Mouse (Mus musculus) bone marrow, adult 2 months (tissue): ENCODE measurements around the gene Cdk14. TPM values are rescaled to one million over a fixed set of nuclear protein-coding genes. Genes with fewer than 3 reads are reported as not detected.

Source experiments
- H3K27ac ChIP-seq: fragments of 200-500 bp; 2 replicates; pipeline ENCODE4 v1.5.1; 2012; ENCODE audit warnings: low read depth, mild to moderate bottlenecking, control low read depth, inconsistent platforms, low read length; ENCODE audit not compliant: control insufficient read depth, poor library complexity, insufficient read depth
- H3K4me1 ChIP-seq: fragments of 200-500 bp; 2 replicates; pipeline ENCODE4 v1.6.1; 2011; ENCODE audit warnings: low read length; ENCODE audit not compliant: control insufficient read depth, insufficient read depth
- H3K4me3 ChIP-seq: fragments of 200-500 bp; replicated peaks from 2 replicates; pipeline ENCODE3; 2011; ENCODE audit warnings: mild to moderate bottlenecking, low read depth, low read length, control low read depth; ENCODE audit not compliant: control insufficient read depth
- CTCF ChIP-seq: fragments of 200-500 bp; IDR thresholded peaks from 2 replicates; pipeline ENCODE4 v1.5.1; 2011; ENCODE audit warnings: low read length, control low read depth; ENCODE audit not compliant: control insufficient read depth, insufficient read depth
- POLR2A ChIP-seq: fragments of 200-500 bp; IDR thresholded peaks from 2 replicates; pipeline ENCODE4 v1.6.1; 2011; ENCODE audit warnings: low read depth, mild to moderate bottlenecking, control low read depth, low read length, borderline replicate concordance; ENCODE audit not compliant: control insufficient read depth
- WGBS: fragments of 180-500 bp; shearing (Covaris S2); methylation state at CpG from one replicate; pipeline ENCODE4 v1.1.7; 2018; 5-methylcytosine and 5-hydroxymethylcytosine counted together
- polyA plus RNA-seq: library from polyadenylated mRNA; stranded (reverse); fragments of >200 nt; gene quantifications from 2 replicates; pipeline ENCODE4 v1.2.4, GENCODE M21; 2011; ENCODE audit warnings: low replicate concordance; ENCODE audit not compliant: missing spikeins, insufficient read depth, insufficient read length

The Cdk14 gene
- polyA plus RNA-seq, 1 experiment = 1.0 TPM

- TF ChIP-seq CTCF = no peak
- no peak for TF ChIP-seq POLR2A
- no peaks in the 10 kb centered on the region for H3K4me1 ChIP-seq
- H3K4me3 ChIP-seq = no peak overlapping the region
- no peak overlapping the region for H3K27ac ChIP-seq
- WGBS = 48% methylated on average over 3 of the region's 3 CpGs
These were observed 310.5 kb downstream of the Cdk14 start for GRCm38 (mm10) chr5:5109621-5110020.

- no peak overlapping the region for H3K27ac ChIP-seq
- no peak for TF ChIP-seq POLR2A
- no peak for TF ChIP-seq CTCF
- H3K4me1 ChIP-seq = no peaks in the 10 kb centered on the region
- no peak overlapping the region for H3K4me3 ChIP-seq
- 71% methylated on average over 3 of the region's 3 CpGs for WGBS
These were observed 311.1 kb downstream of the Cdk14 start for GRCm38 (mm10) chr5:5109017-5109416.

GRCm38 (mm10) chr5:5096248-5096915, 323.7 kb downstream of the Cdk14 start:
- H3K4me3 ChIP-seq = no peak overlapping the region
- TF ChIP-seq POLR2A (no peak), CTCF (no peak)
- H3K4me1 ChIP-seq = no peaks in the 10 kb centered on the region
- 73% methylated on average over 3 of the region's 3 CpGs for WGBS
- no peak overlapping the region for H3K27ac ChIP-seq

DNA sequence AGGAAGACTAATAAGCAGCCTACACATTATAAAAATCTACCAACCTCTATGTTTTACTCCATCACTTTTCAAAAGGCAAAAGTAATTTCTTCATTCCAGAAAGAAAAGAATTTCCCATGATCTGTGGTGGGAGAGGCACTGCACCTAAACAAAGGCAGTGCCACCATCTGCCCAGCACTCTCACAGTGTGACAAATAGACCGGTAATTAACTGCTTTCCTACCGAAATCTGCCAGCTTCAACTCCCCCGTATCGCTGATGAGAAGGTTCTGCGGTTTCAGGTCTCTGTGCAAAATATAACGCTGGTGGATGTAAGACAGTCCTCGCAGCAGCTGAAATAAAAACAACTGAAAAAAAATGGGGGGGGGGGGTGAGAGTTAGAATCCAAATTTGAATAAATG, 327.4 kb downstream of the Cdk14 start:
- no peaks in the 10 kb centered on the region for H3K4me1 ChIP-seq
- TF ChIP-seq CTCF = no peak
- no peak for TF ChIP-seq POLR2A
- WGBS = 90% methylated on average over 7 of the region's 7 CpGs
- no peak overlapping the region for H3K27ac ChIP-seq
- no peak overlapping the region for H3K4me3 ChIP-seq

DNA sequence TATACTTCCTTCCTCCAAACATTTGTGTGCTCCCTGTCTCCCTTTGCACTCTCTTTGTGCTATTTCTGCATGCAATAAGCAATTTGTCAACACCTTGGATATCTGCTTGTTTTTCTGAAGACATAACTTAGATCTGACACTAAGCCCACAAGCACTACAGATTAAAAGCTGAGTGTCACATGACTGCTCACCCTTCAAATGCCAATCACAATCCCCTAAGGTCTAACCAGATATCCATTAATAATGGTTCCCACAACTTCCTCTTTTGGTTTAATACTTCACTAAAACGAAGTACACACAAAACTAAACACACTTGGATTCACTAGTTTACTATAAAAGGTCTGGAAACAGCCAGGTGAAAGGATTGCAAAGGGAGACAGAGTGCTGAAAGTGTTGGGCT, 348.6 kb downstream of the Cdk14 start:
- no peak for TF ChIP-seq CTCF
- no peak for TF ChIP-seq POLR2A
- Histone ChIP-seq H3K4me3 (no peak overlapping the region), H3K27ac (no peak overlapping the region), H3K4me1 (no peaks in the 10 kb centered on the region)
- WGBS = 0% methylated on average over 1 of the region's 1 CpGs

GRCm38 (mm10) chr5:5064686-5065085, 355.4 kb downstream of the Cdk14 start:
- Histone ChIP-seq H3K27ac (no peak overlapping the region), H3K4me1 (no peaks in the 10 kb centered on the region), H3K4me3 (no peak overlapping the region)
- 85% methylated on average over 3 of the region's 3 CpGs for WGBS
- no peak for TF ChIP-seq POLR2A

- no peak for TF ChIP-seq POLR2A
- TF ChIP-seq CTCF = no peak
- WGBS = 10% methylated on average over 4 of the region's 4 CpGs
- Histone ChIP-seq H3K4me3 (no peak overlapping the region), H3K27ac (no peak overlapping the region), H3K4me1 (no peaks in the 10 kb centered on the region)
These were observed 363.8 kb downstream of the Cdk14 start for GRCm38 (mm10) chr5:5056102-5056883.

GRCm38 (mm10) chr5:5055494-5055893, 364.6 kb downstream of the Cdk14 start:
- Histone ChIP-seq H3K27ac (no peak overlapping the region), H3K4me3 (no peak overlapping the region), H3K4me1 (no peaks in the 10 kb centered on the region)
- 38% methylated on average over 1 of the region's 1 CpGs for WGBS
- TF ChIP-seq CTCF (no peak), POLR2A (no peak)

- 49% methylated on average over 1 of the region's 1 CpGs for WGBS
- no peak overlapping the region for H3K4me3 ChIP-seq
These were observed 365.8 kb downstream of the Cdk14 start for GRCm38 (mm10) chr5:5054270-5054669.

More at GRCm38 (mm10) chr5:5054270-5054669, 365.8 kb downstream of the Cdk14 start:
- Histone ChIP-seq H3K27ac (no peak overlapping the region), H3K4me1 (no peaks in the 10 kb centered on the region)
- TF ChIP-seq POLR2A (no peak), CTCF (no peak)
